Mouse (Mus musculus) limb, embryonic 13.5 days (tissue): ENCODE data around the gene St6galnac3. TPM values are rescaled to one million over a fixed set of nuclear protein-coding genes. Genes with fewer than 3 reads are reported as not detected.
"Not testable (repeated sequence)": the region's sequence is repeated elsewhere in the genome, so short reads cannot be mapped to it uniquely, and the experiment has no call there.

Experiments used
- ATAC-seq: fragments of 200-750 bp; cut with Nextera tagmentation; 2 replicates; pipeline ENCODE4 v1.8.0; 2017; ENCODE audit warnings: low read depth, moderate number of reproducible peaks, moderate TSS enrichment; ENCODE audit not compliant: low FRiP score
- H3K27ac ChIP-seq: fragments of 300-500 bp; sonication (generic); 2 replicates; pipeline ENCODE4 v1.5.1; 2015; ENCODE audit warnings: inconsistent platforms, mild to moderate bottlenecking, moderate library complexity
- H3K27me3 ChIP-seq: fragments of 300-500 bp; sonication (generic); 2 replicates; pipeline ENCODE4 v1.6.1; 2015; ENCODE audit warnings: mild to moderate bottlenecking, inconsistent platforms
- H3K36me3 ChIP-seq: fragments of 300-500 bp; sonication (generic); 2 replicates; pipeline ENCODE4 v1.6.1; 2015; ENCODE audit warnings: inconsistent platforms, mild to moderate bottlenecking, moderate library complexity
- H3K4me1 ChIP-seq: fragments of 300-500 bp; sonication (generic); 2 replicates; pipeline ENCODE4 v1.6.1; 2015; ENCODE audit warnings: inconsistent platforms
- H3K4me2 ChIP-seq: fragments of 300-500 bp; sonication (generic); replicated peaks from 2 replicates; pipeline ENCODE4 v1.6.1; 2015; ENCODE audit warnings: inconsistent platforms, mild to moderate bottlenecking, moderate library complexity
- H3K4me3 ChIP-seq: fragments of 300-500 bp; sonication (generic); 2 replicates; pipeline ENCODE4 v1.5.1; 2015; ENCODE audit warnings: moderate library complexity, mild to moderate bottlenecking, inconsistent platforms
- H3K9ac ChIP-seq: fragments of 300-500 bp; sonication (generic); 2 replicates; pipeline ENCODE4 v1.6.1; 2015; ENCODE audit warnings: mild to moderate bottlenecking, inconsistent platforms
- H3K9me3 ChIP-seq: fragments of 300-500 bp; sonication (generic); 2 replicates; pipeline ENCODE4 v1.6.1; 2016; ENCODE audit warnings: inconsistent platforms
- WGBS: fragments of 180-500 bp; shearing (Covaris S2); methylation state at CpG from one replicate; pipeline ENCODE4 v1.1.7; 2015; 5-methylcytosine and 5-hydroxymethylcytosine counted together
- polyA plus RNA-seq: library from polyadenylated mRNA; unstranded; fragments of >200 nt; fragmentation: Nextera tagmentation; extraction: Ambion mirVana; gene quantifications from 2 replicates; pipeline ENCODE4 v1.2.1, GENCODE M21; 2015

Gene St6galnac3
- polyA plus RNA-seq, 1 experiment from 2014 or later, result 53.7 TPM

DNA sequence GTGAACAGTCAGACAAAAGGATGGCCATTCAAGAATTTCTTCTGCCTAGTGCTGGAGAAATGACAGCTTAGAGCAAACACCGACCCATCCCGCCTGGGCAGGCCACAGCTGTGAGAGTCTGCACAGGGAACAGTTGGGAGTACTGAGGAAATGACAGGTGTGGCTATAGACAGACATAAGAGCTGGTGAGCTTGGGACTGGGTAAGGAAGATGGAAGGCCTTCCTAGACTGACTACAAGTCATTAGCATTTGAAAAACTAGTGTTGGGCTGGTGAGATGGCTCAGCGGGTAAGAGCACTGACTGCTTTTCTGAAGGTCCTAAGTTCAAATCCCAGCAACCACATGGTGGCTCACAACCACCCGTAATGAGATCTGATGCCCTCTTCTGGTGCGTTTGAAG is 340.3 kb downstream of the St6galnac3 start:
- WGBS, result 90% methylated on average over 5 of the region's 5 CpGs
- not testable (repeated sequence) for H3K4me3 ChIP-seq, ATAC-seq, H3K27me3 ChIP-seq, H3K9ac ChIP-seq, H3K4me1 ChIP-seq, H3K36me3 ChIP-seq, H3K9me3 ChIP-seq, H3K27ac ChIP-seq, H3K4me2 ChIP-seq

DNA sequence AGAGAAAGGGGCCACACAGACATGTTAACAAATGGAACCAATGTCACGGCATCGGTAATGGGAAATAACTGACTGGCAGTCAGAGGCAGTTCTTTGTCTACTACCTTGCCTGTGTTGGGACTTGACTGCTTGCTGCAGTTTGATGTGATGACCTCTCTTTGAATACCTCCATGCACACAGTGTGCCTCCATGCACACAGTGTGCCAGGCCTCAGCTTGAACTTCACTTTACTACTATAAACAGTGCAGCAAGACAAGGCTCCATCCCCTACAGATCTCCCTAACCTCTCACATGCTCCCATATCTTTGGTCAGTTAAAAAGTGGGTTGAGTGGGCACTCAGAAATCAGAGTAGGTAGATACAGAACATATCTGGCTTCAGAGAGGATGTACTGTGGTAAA is 341.3 kb downstream of the St6galnac3 start:
- H3K27me3 ChIP-seq, result no peaks in the 10 kb centered on the region
- 0 out of 2 replicates have a peak, but pooled peaks cover 4% of the 10 kb centered on the region for H3K9me3 ChIP-seq
- H3K4me2 ChIP-seq, result no peak overlapping the region
- no peaks in the 10 kb centered on the region for H3K4me1 ChIP-seq
- no peak overlapping the region for H3K4me3 ChIP-seq
- no peak overlapping the region for H3K27ac ChIP-seq
- no peak overlapping the region for H3K9ac ChIP-seq
- 95% methylated on average over 2 of the region's 2 CpGs for WGBS
- no peaks in the 10 kb centered on the region for H3K36me3 ChIP-seq
- ATAC-seq, result no peak

DNA sequence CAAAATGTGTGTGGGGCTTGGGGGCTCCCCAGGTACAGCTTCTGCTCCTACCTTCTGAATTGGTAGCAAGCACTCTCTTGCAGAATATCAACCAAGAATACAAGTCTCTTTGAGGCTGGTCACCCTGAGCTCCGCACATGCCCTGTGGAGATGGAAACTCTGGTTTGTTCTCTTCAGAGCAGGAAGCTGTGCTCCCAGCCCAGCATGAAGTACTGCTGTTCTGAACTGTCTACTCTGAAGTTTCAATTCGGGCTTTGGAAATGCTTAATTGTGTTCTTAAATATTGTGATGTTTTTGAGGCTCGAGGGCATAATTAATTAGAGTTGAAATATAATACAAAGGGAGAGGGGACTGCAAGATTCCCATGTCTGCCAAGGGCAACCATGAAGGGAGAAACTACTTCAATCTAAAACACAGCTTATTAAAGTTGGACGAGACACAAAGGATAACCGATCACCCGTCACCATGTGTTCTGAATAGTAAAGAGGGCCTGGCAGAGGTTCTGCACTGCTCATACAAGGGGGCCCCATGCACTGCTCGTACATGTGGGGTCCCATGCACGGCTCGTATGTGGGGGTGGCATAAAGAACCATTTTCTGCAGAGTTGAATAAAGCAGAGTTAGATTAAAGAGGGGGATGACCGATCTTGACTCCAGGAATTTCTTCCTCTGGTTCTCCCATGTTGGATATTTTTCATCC is 359.8 kb downstream of the St6galnac3 start:
- Histone ChIP-seq H3K4me3 (no peak overlapping the region), H3K9me3 (no peaks in the 10 kb centered on the region), H3K27me3 (no peaks in the 10 kb centered on the region), H3K36me3 (no peaks in the 10 kb centered on the region), H3K27ac (no peak overlapping the region), H3K4me1 (0 out of 2 replicates have a peak, but pooled peaks cover 4% of the 10 kb centered on the region), H3K4me2 (no peak overlapping the region), H3K9ac (no peak overlapping the region)
- 76% methylated on average over 10 of the region's 10 CpGs for WGBS
- no peak for ATAC-seq

DNA sequence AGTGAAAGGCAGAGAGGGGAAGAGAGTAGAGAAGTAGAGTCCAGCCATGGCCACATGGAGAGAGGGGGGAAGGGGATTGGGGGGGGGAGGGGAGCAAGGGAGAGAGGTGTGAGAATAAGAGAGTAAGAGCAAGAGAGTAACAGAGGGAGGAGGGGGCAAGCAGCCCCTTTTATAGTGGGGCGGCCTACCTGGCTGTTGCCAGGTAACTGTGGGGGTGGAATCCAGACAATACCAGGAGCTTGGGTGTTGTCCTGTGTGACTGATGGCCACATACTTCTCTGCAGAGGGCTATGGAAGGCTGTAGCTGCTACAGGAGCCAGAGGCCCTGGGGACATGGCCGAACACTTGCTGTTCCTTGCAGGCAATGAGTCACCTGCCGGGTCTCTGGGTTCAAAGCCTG is 360.6 kb downstream of the St6galnac3 start:
- ATAC-seq, result no peak
- H3K27ac ChIP-seq, result no peak overlapping the region
- H3K4me1 ChIP-seq, result 0 out of 2 replicates have a peak, but pooled peaks cover 4% of the 10 kb centered on the region
- WGBS, result 85% methylated on average over 3 of the region's 3 CpGs
- H3K27me3 ChIP-seq, result no peaks in the 10 kb centered on the region
- no peak overlapping the region for H3K4me3 ChIP-seq
- H3K9me3 ChIP-seq, result no peaks in the 10 kb centered on the region
- H3K4me2 ChIP-seq, result no peak overlapping the region
- no peak overlapping the region for H3K9ac ChIP-seq
- no peaks in the 10 kb centered on the region for H3K36me3 ChIP-seq

GRCm38 (mm10) chr3:153359966-153360365 is 365.0 kb downstream of the St6galnac3 start:
- no peak overlapping the region for H3K4me3 ChIP-seq
- 94% methylated on average over 3 of the region's 3 CpGs for WGBS
- no peak overlapping the region for H3K27ac ChIP-seq
- no peak overlapping the region for H3K4me2 ChIP-seq
- H3K36me3 ChIP-seq, result no peaks in the 10 kb centered on the region
- H3K9me3 ChIP-seq, result no peaks in the 10 kb centered on the region
- H3K4me1 ChIP-seq, result peaks cover 9% of the 10 kb centered on the region
- no peak for ATAC-seq
- H3K9ac ChIP-seq, result no peak overlapping the region
- H3K27me3 ChIP-seq, result no peaks in the 10 kb centered on the region

DNA sequence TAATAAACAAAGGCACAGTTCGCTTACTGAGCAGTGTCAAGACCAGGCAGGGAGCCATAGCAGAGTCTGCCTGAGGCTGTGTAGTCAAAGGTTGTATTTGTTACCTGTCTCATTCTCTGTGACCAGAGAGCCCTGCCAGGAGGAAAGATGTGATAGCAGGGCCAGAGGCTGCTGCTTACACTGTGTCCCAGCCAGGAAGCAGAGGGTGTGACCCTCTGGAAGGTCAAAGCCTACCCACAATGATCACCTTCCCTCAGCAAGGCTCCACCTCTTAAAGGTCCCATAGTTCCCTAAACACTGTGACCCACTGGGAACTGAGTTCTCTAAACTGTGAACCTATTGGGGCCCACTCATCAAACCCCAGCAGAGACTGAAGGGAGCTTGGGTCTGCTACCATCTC is 368.9 kb downstream of the St6galnac3 start:
- ATAC-seq, result no peak
- Histone ChIP-seq H3K36me3 (no peaks in the 10 kb centered on the region), H3K4me2 (no peak overlapping the region), H3K9ac (no peak overlapping the region), H3K9me3 (no peaks in the 10 kb centered on the region), H3K27ac (no peak overlapping the region), H3K4me3 (no peak overlapping the region), H3K27me3 (no peaks in the 10 kb centered on the region), H3K4me1 (peaks cover 7% of the 10 kb centered on the region)
- WGBS, result 53% methylated on average over 1 of the region's 1 CpGs

DNA sequence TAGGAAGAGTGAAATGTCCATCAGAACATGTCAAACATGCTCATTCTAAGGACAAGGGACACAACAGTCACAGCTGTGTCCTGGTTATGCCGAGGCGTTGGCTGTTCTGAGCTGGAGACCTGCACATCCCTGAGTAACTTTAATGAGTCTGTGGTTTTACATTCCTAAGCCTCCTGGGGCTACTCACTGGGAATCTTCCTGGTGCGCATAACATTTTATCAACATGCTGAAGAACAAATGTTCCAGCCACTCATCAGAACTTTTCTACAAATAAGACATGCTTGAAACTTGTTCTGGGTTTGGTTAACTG is 370.0 kb downstream of the St6galnac3 start:
- no peak overlapping the region for H3K4me2 ChIP-seq
- WGBS, result 58% methylated on average over 3 of the region's 3 CpGs
- H3K4me3 ChIP-seq, result no peak overlapping the region
- ATAC-seq, result no peak
- H3K27me3 ChIP-seq, result no peaks in the 10 kb centered on the region
- no peaks in the 10 kb centered on the region for H3K9me3 ChIP-seq
- no peak overlapping the region for H3K27ac ChIP-seq
- H3K36me3 ChIP-seq, result no peaks in the 10 kb centered on the region
- H3K9ac ChIP-seq, result no peak overlapping the region
- peaks cover 7% of the 10 kb centered on the region for H3K4me1 ChIP-seq

GRCm38 (mm10) chr3:153354186-153354987 is 370.6 kb downstream of the St6galnac3 start:
- no peak overlapping the region for H3K4me2 ChIP-seq
- ATAC-seq, result no peak
- peaks cover 7% of the 10 kb centered on the region for H3K4me1 ChIP-seq
- 86% methylated on average over 6 of the region's 6 CpGs for WGBS
- H3K4me3 ChIP-seq, result no peak overlapping the region
- no peaks in the 10 kb centered on the region for H3K9me3 ChIP-seq
- no peaks in the 10 kb centered on the region for H3K36me3 ChIP-seq
- no peak overlapping the region for H3K27ac ChIP-seq
- H3K9ac ChIP-seq, result no peak overlapping the region
- no peaks in the 10 kb centered on the region for H3K27me3 ChIP-seq

DNA sequence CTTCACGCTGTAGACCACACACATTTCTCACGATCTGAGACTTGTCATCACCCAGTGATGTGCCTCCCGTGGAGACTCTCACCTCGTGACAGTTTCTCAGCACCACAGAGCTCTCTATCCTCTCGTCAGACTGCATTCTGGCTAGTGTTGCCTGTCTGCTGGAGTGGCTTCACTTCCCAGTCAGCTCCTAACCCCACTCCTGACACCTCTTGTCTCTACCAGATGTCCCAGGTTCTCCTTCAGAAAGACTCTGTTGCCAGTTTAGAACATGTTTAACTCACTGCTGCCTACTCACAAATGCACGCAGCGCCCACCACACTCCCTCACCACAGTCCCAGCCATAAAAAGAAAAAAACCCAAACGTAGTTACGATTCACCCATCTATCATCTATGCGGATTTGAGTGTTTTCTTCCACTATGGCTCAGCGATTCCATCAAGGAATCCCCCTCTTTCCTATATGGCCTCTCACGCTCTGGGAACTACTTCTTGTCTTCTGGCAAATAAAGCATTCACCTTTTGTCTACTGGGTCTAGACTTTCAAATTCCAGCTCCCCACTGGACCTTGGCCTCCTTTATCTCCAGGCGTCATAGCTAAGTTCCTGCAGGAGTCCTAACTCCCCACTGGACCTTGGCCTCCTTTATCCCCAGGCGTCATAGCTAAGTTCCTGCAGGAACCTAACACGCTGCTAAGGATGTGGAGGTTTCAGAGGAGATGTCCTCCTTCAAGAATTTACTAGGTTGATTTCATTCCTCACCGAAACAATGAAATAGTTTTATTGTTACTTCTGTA is 371.5 kb downstream of the St6galnac3 start:
- WGBS, result 87% methylated on average over 16 of the region's 16 CpGs
- Histone ChIP-seq H3K27me3 (no peaks in the 10 kb centered on the region), H3K4me3 (no peak overlapping the region), H3K4me1 (peaks cover 7% of the 10 kb centered on the region), H3K27ac (no peak overlapping the region), H3K4me2 (no peak overlapping the region), H3K9me3 (no peaks in the 10 kb centered on the region), H3K9ac (no peak overlapping the region), H3K36me3 (no peaks in the 10 kb centered on the region)
- no peak for ATAC-seq

DNA sequence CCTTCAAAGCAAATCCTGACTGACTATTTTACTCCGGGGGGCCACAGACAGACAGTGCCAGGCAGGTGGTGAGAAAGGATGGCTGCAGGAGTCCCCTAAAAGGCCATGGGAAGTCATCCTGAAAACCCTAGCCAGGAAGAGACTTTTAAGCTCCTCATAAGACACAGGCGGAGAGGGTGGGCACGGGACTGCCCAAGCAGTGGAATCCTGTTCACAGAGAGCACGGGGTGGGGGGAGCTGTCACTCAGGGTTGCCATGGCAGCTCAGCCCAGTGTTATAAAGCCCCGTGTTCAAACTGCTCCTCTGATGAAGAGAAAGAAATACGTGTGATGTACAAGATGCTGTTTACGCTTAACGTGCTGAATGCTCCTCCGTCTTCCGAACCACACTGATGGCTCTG is 375.0 kb downstream of the St6galnac3 start:
- Histone ChIP-seq H3K4me2 (no peak overlapping the region), H3K4me3 (no peak overlapping the region), H3K27me3 (no peaks in the 10 kb centered on the region), H3K36me3 (no peaks in the 10 kb centered on the region), H3K9me3 (no peaks in the 10 kb centered on the region), H3K27ac (no peak overlapping the region), H3K4me1 (peaks cover 2% of the 10 kb centered on the region), H3K9ac (no peak overlapping the region)
- no peak for ATAC-seq
- WGBS, result 79% methylated on average over 10 of the region's 10 CpGs

GRCm38 (mm10) chr3:153348797-153349465 is 376.0 kb downstream of the St6galnac3 start:
- no peak for ATAC-seq
- H3K4me2 ChIP-seq, result no peak overlapping the region
- H3K36me3 ChIP-seq, result no peaks in the 10 kb centered on the region
- H3K4me1 ChIP-seq, result no peaks in the 10 kb centered on the region
- H3K9ac ChIP-seq, result no peak overlapping the region
- no peaks in the 10 kb centered on the region for H3K27me3 ChIP-seq
- H3K4me3 ChIP-seq, result no peak overlapping the region
- H3K27ac ChIP-seq, result no peak overlapping the region
- no peaks in the 10 kb centered on the region for H3K9me3 ChIP-seq
- 90% methylated on average over 9 of the region's 9 CpGs for WGBS

GRCm38 (mm10) chr3:153344979-153345378 is 380.0 kb downstream of the St6galnac3 start:
- Histone ChIP-seq H3K9me3 (no peaks in the 10 kb centered on the region), H3K36me3 (no peaks in the 10 kb centered on the region), H3K27ac (no peak overlapping the region), H3K4me2 (no peak overlapping the region), H3K4me3 (no peak overlapping the region), H3K4me1 (no peaks in the 10 kb centered on the region), H3K27me3 (no peaks in the 10 kb centered on the region), H3K9ac (no peak overlapping the region)
- no peak for ATAC-seq
- 62% methylated on average over 5 of the region's 5 CpGs for WGBS
